ENCODE assay signal across 8 mouse cellular contexts in the genomic region with DNA sequence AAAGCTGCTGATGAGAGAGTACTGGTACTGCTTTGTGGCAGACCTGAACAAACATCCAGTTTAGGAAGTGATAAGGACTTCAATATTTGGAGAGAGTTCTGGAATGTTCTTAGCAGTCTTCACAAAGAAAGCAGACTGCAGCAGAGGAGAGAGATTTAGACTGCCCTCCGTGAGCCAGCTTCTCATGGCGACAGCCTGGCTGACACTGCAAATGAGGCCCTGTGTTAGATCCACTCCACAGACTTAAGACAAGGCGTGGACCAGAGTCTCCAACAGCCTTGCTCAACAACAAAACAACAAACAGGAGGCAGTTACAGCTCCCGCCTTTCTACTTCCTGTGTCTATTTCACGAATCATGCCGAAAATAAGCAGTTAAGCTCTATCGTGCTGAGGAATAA.
A peak's percentile ranks its signal among the peaks of the same experiment; 100 is the strongest.
DNase-seq lines count a peak whose midpoint lies in the region; ATAC-seq and TF ChIP-seq lines count a peak whose summit lies in the region.

No protein-coding gene starts in this region.

- no peak for ATAC-seq in liver, embryonic 15.5 days (ENCODE audit: insufficient read depth)
- peak; percentile 21; the same call in 1 of the 2 replicates for ATAC-seq in stomach, postnatal 0 days (ENCODE audit: low FRiP score, low TSS enrichment)

- no peaks in the 10 kb centered on the region for H3K36me3 ChIP-seq in heart, embryonic 10.5 days
- no peaks in the 10 kb centered on the region for H3K36me3 ChIP-seq in liver, embryonic 15.5 days (replicated peaks)
- H3K36me3 ChIP-seq in stomach, postnatal 0 days (ENCODE audit: control insufficient read depth, insufficient read depth, low read length): no peaks in the 10 kb centered on the region

- no peak overlapping the region for H3K9ac ChIP-seq in liver, embryonic 15.5 days
- no peak overlapping the region for H3K9ac ChIP-seq in stomach, postnatal 0 days (ENCODE audit: low read length)

- H3K27ac ChIP-seq in heart, embryonic 10.5 days: peak overlapping the region; percentile 80
- no peak overlapping the region for H3K27ac ChIP-seq in liver, embryonic 15.5 days (replicated peaks)
- no peak overlapping the region for H3K27ac ChIP-seq in stomach, postnatal 0 days (replicated peaks)

- no peaks in the 10 kb centered on the region for H3K9me3 ChIP-seq in heart, embryonic 10.5 days
- H3K9me3 ChIP-seq in liver, embryonic 15.5 days (replicated peaks): no peaks in the 10 kb centered on the region
- H3K9me3 ChIP-seq in stomach, postnatal 0 days (ENCODE audit: control insufficient read depth, low read length): no peaks in the 10 kb centered on the region

- H3K4me1 ChIP-seq in heart, embryonic 10.5 days: peaks cover 9% of the 10 kb centered on the region
- peaks cover 2% of the 10 kb centered on the region; the same call in 1 of the 2 replicates for H3K4me1 ChIP-seq in liver, embryonic 15.5 days (replicated peaks)
- peaks cover 2% of the 10 kb centered on the region; the same call in 1 of the 2 replicates for H3K4me1 ChIP-seq in stomach, postnatal 0 days (replicated peaks; ENCODE audit: control insufficient read depth, insufficient read depth)

- 60% methylated on average over 7 of the region's 7 CpGs for WGBS in heart, embryonic 10.5 days
- 42% methylated on average over 7 of the region's 7 CpGs for WGBS in liver, embryonic 15.5 days (ENCODE audit: insufficient replicate concordance)
- WGBS in stomach, postnatal 0 days: 38% methylated on average over 7 of the region's 7 CpGs

- H3K4me3 ChIP-seq in heart, embryonic 10.5 days: peak overlapping the region; percentile 56; the same call in 1 of the 2 replicates
- H3K4me3 ChIP-seq in liver, embryonic 15.5 days (replicated peaks): no peak overlapping the region
- peak overlapping the region; percentile 36 for H3K4me3 ChIP-seq in stomach, postnatal 0 days (ENCODE audit: low read depth, low read length)

- TF ChIP-seq CTCF in stomach, postnatal 0 days (IDR thresholded peaks at IDR 0.05; ENCODE audit: low read depth): no peak

- no peaks in the 10 kb centered on the region for H3K27me3 ChIP-seq in heart, embryonic 10.5 days (ENCODE audit: insufficient read depth, poor library complexity, severe bottlenecking)
- no peaks in the 10 kb centered on the region for H3K27me3 ChIP-seq in liver, embryonic 15.5 days
- no peaks in the 10 kb centered on the region for H3K27me3 ChIP-seq in stomach, postnatal 0 days (ENCODE audit: control insufficient read depth, insufficient read depth, low read length)

- no peak for DNase-seq in heart, embryonic 10.5 days (ENCODE audit: low spot score)
- DNase-seq in heart, adult 9 months (ENCODE audit: low spot score in 2 of 2): no peak
- peak; percentile 8 for DNase-seq in thymus, postnatal 4 days
- no peak for DNase-seq in thymus, postnatal 10 days (ENCODE audit: low spot score in 2 of 2)
- no peak for DNase-seq in stomach, postnatal 0 days (ENCODE audit: low spot score)
- DNase-seq in right cerebral cortex, postnatal 14 days: no peak
- no peak for DNase-seq in right cerebral cortex, postnatal 36 days (ENCODE audit: low spot score in 2 of 2)

- 0 out of 2 replicates have a peak overlapping the region, but pooled peaks have one; percentile 27 for H3K4me2 ChIP-seq in liver, embryonic 15.5 days
- H3K4me2 ChIP-seq in stomach, postnatal 0 days (replicated peaks; ENCODE audit: low read depth): peak overlapping the region; percentile 50

- no peak for TF ChIP-seq EP300 in stomach, postnatal 0 days (optimal IDR thresholded peaks at IDR 0.05)
